Mouse (Mus musculus) limb, embryonic 15.5 days (tissue): ENCODE results near the gene Tmbim6. TPM values are rescaled to one million over a fixed set of nuclear protein-coding genes. Genes with fewer than 3 reads are reported as not detected.

ENCODE experiments used
- ATAC-seq: fragments of 200-750 bp; cut with Nextera tagmentation; 2 replicates; pipeline ENCODE4 v1.8.0; 2017; ENCODE audit warnings: low read depth, moderate TSS enrichment; ENCODE audit not compliant: insufficient number of reproducible peaks, low FRiP score, low TSS enrichment
- H3K27ac ChIP-seq: fragments of 300-500 bp; sonication (generic); 2 replicates; pipeline ENCODE4 v1.5.1; 2015; ENCODE audit warnings: moderate library complexity, mild to moderate bottlenecking, inconsistent platforms
- H3K27me3 ChIP-seq: fragments of 300-500 bp; sonication (generic); 2 replicates; pipeline ENCODE4 v1.6.1; 2015; ENCODE audit warnings: inconsistent platforms
- H3K36me3 ChIP-seq: fragments of 300-500 bp; sonication (generic); 2 replicates; pipeline ENCODE4 v1.6.1; 2015; ENCODE audit warnings: inconsistent platforms
- H3K4me1 ChIP-seq: fragments of 300-500 bp; sonication (generic); 2 replicates; pipeline ENCODE4 v1.6.1; 2015; ENCODE audit warnings: inconsistent platforms
- H3K4me2 ChIP-seq: fragments of 300-500 bp; sonication (generic); 2 replicates; pipeline ENCODE4 v1.6.1; 2015; ENCODE audit warnings: mild to moderate bottlenecking, inconsistent platforms
- H3K4me3 ChIP-seq: fragments of 300-500 bp; sonication (generic); 2 replicates; pipeline ENCODE4 v1.5.1; 2015; ENCODE audit warnings: mild to moderate bottlenecking, inconsistent platforms
- H3K9ac ChIP-seq: fragments of 300-500 bp; sonication (generic); 2 replicates; pipeline ENCODE4 v1.6.1; 2015; ENCODE audit warnings: inconsistent platforms
- H3K9me3 ChIP-seq: fragments of 300-500 bp; sonication (generic); 2 replicates; pipeline ENCODE4 v1.6.1; 2016; ENCODE audit warnings: inconsistent platforms
- WGBS: fragments of 180-500 bp; shearing (Covaris S2); methylation state at CpG from one replicate; pipeline ENCODE4 v1.1.7; 2015; 5-methylcytosine and 5-hydroxymethylcytosine counted together
- polyA plus RNA-seq: library from polyadenylated mRNA; unstranded; fragments of >200 nt; fragmentation: Nextera tagmentation; extraction: Ambion mirVana; gene quantifications from 2 replicates; pipeline ENCODE4 v1.2.1, GENCODE M21; 2015

Tmbim6 gene
- 327 and 351 TPM in 2 replicates for polyA plus RNA-seq

- Histone ChIP-seq H3K4me2 (peak within 1 kb of the TSS; percentile 79), H3K9me3 (no peaks in the 10 kb centered on the region), H3K27ac (peak within 1 kb of the TSS; percentile 95), H3K27me3 (no peaks in the 10 kb centered on the region), H3K4me1 (peaks cover 35% of the 10 kb centered on the region), H3K36me3 (no peaks in the 10 kb centered on the region), H3K4me3 (peak within 1 kb of the TSS; percentile 68), H3K9ac (peak within 1 kb of the TSS; percentile 69)
- ATAC-seq = peak; percentile 100
- under 1% methylated on average over 51 of the region's 51 CpGs for WGBS
Observed at GRCm38 (mm10) chr15:99392486-99393385, at the start of gene Tmbim6. Gene Tmbim6, plus strand, starts transcription at chr15:99392882.

- WGBS = 29% methylated on average over 5 of the region's 5 CpGs
- Histone ChIP-seq H3K4me2 (peak overlapping the region; percentile 20), H3K9ac (0 out of 2 replicates have a peak overlapping the region, but pooled peaks have one; percentile 20), H3K4me3 (no peak overlapping the region), H3K27ac (peak overlapping the region; percentile 91), H3K4me1 (peaks cover 64% of the 10 kb centered on the region), H3K9me3 (no peaks in the 10 kb centered on the region), H3K36me3 (no peaks in the 10 kb centered on the region), H3K27me3 (no peaks in the 10 kb centered on the region)
- ATAC-seq = peak; percentile 62
Observed at GRCm38 (mm10) chr15:99343414-99344147, 49.1 kb upstream of the Tmbim6 start.

- H3K9ac ChIP-seq = no peak overlapping the region
- peak; percentile 46 for ATAC-seq
- H3K27me3 ChIP-seq = no peaks in the 10 kb centered on the region
- H3K4me3 ChIP-seq = no peak overlapping the region
- H3K36me3 ChIP-seq = no peaks in the 10 kb centered on the region
- WGBS = 31% methylated on average over 8 of the region's 8 CpGs
- H3K27ac ChIP-seq = peak overlapping the region; percentile 91
- H3K9me3 ChIP-seq = no peaks in the 10 kb centered on the region
- H3K4me1 ChIP-seq = peaks cover 60% of the 10 kb centered on the region
- H3K4me2 ChIP-seq = peak overlapping the region; percentile 20; the same call in 1 of the 2 replicates
Observed at GRCm38 (mm10) chr15:99344148-99344870, 48.4 kb upstream of the Tmbim6 start.

- WGBS = 30% methylated on average over 4 of the region's 4 CpGs
- ATAC-seq = peak; percentile 50; the same call in 1 of the 2 replicates
- H3K4me2 ChIP-seq = 0 out of 2 replicates have a peak overlapping the region, but pooled peaks have one; percentile 1
Observed at GRCm38 (mm10) chr15:99344961-99345360, 47.7 kb upstream of the Tmbim6 start.

GRCm38 (mm10) chr15:99351610-99352009 lies 41.1 kb upstream of the Tmbim6 start:
- no peaks in the 10 kb centered on the region for H3K36me3 ChIP-seq
- H3K9ac ChIP-seq = no peak overlapping the region
- H3K27ac ChIP-seq = no peak overlapping the region
- H3K4me2 ChIP-seq = no peak overlapping the region
- H3K4me1 ChIP-seq = peaks cover 24% of the 10 kb centered on the region
- no peak overlapping the region for H3K4me3 ChIP-seq
- ATAC-seq = no peak
- H3K9me3 ChIP-seq = no peaks in the 10 kb centered on the region
- H3K27me3 ChIP-seq = no peaks in the 10 kb centered on the region
- 64% methylated on average over 6 of the region's 6 CpGs for WGBS

More at GRCm38 (mm10) chr15:99344961-99345360, 47.7 kb upstream of the Tmbim6 start:
- H3K4me1 ChIP-seq = peaks cover 55% of the 10 kb centered on the region
- H3K27me3 ChIP-seq = no peaks in the 10 kb centered on the region
- no peaks in the 10 kb centered on the region for H3K36me3 ChIP-seq
- no peak overlapping the region for H3K9ac ChIP-seq
- no peak overlapping the region for H3K4me3 ChIP-seq
- H3K27ac ChIP-seq = peak overlapping the region; percentile 91
- no peaks in the 10 kb centered on the region for H3K9me3 ChIP-seq

- WGBS = 68% methylated on average over 5 of the region's 5 CpGs
- H3K36me3 ChIP-seq = no peaks in the 10 kb centered on the region
- no peaks in the 10 kb centered on the region for H3K27me3 ChIP-seq
- H3K9ac ChIP-seq = no peak overlapping the region
- H3K27ac ChIP-seq = no peak overlapping the region
- no peak overlapping the region for H3K4me3 ChIP-seq
- no peak overlapping the region for H3K4me2 ChIP-seq
- ATAC-seq = no peak
- H3K9me3 ChIP-seq = no peaks in the 10 kb centered on the region
- peaks cover 28% of the 10 kb centered on the region for H3K4me1 ChIP-seq
Observed at GRCm38 (mm10) chr15:99352306-99352705, 40.4 kb upstream of the Tmbim6 start.

GRCm38 (mm10) chr15:99355660-99356059 lies 37.0 kb upstream of the Tmbim6 start:
- Histone ChIP-seq H3K9me3 (no peaks in the 10 kb centered on the region), H3K4me1 (peaks cover 22% of the 10 kb centered on the region), H3K4me2 (no peak overlapping the region), H3K27ac (no peak overlapping the region), H3K27me3 (no peaks in the 10 kb centered on the region), H3K4me3 (no peak overlapping the region), H3K36me3 (no peaks in the 10 kb centered on the region), H3K9ac (no peak overlapping the region)
- 60% methylated on average over 6 of the region's 6 CpGs for WGBS
- no peak for ATAC-seq

- Histone ChIP-seq H3K27me3 (no peaks in the 10 kb centered on the region), H3K4me2 (no peak overlapping the region), H3K9ac (no peak overlapping the region), H3K9me3 (no peaks in the 10 kb centered on the region), H3K27ac (peak overlapping the region; percentile 43; the same call in 1 of the 2 replicates), H3K4me1 (peaks cover 22% of the 10 kb centered on the region), H3K36me3 (no peaks in the 10 kb centered on the region), H3K4me3 (no peak overlapping the region)
- peak; percentile 61; the same call in 1 of the 2 replicates for ATAC-seq
- 47% methylated on average over 6 of the region's 6 CpGs for WGBS
Observed at GRCm38 (mm10) chr15:99356462-99356861, 36.2 kb upstream of the Tmbim6 start.

- Histone ChIP-seq H3K9ac (no peak overlapping the region), H3K4me2 (no peak overlapping the region), H3K27me3 (no peaks in the 10 kb centered on the region), H3K27ac (no peak overlapping the region), H3K4me3 (no peak overlapping the region), H3K36me3 (no peaks in the 10 kb centered on the region), H3K4me1 (peaks cover 20% of the 10 kb centered on the region), H3K9me3 (no peaks in the 10 kb centered on the region)
- 71% methylated on average over 9 of the region's 9 CpGs for WGBS
- no peak for ATAC-seq
Observed at GRCm38 (mm10) chr15:99358952-99359351, 33.7 kb upstream of the Tmbim6 start.

GRCm38 (mm10) chr15:99364022-99364530 lies 28.6 kb upstream of the Tmbim6 start:
- no peak overlapping the region for H3K9ac ChIP-seq
- no peak overlapping the region for H3K4me3 ChIP-seq
- 0 out of 2 replicates have a peak overlapping the region, but pooled peaks have one; percentile 27 for H3K27ac ChIP-seq
- WGBS = 73% methylated on average over 7 of the region's 7 CpGs
- no peaks in the 10 kb centered on the region for H3K36me3 ChIP-seq
- no peaks in the 10 kb centered on the region for H3K27me3 ChIP-seq
- H3K4me1 ChIP-seq = peaks cover 27% of the 10 kb centered on the region
- peak overlapping the region; percentile 1; the same call in 1 of the 2 replicates for H3K4me2 ChIP-seq
- no peaks in the 10 kb centered on the region for H3K9me3 ChIP-seq
- no peak for ATAC-seq

GRCm38 (mm10) chr15:99364921-99365320 lies 27.8 kb upstream of the Tmbim6 start:
- H3K9ac ChIP-seq = no peak overlapping the region
- WGBS = 63% methylated on average over 8 of the region's 8 CpGs
- ATAC-seq = no peak
- H3K4me2 ChIP-seq = no peak overlapping the region
- H3K27me3 ChIP-seq = no peaks in the 10 kb centered on the region
- H3K27ac ChIP-seq = no peak overlapping the region
- no peaks in the 10 kb centered on the region for H3K9me3 ChIP-seq
- H3K4me3 ChIP-seq = no peak overlapping the region
- peaks cover 29% of the 10 kb centered on the region for H3K4me1 ChIP-seq
- no peaks in the 10 kb centered on the region for H3K36me3 ChIP-seq
